Mouse (Mus musculus): ENCODE results near the gene Pitpnc1.
A peak's percentile ranks its signal among the peaks of the same experiment; 100 is the strongest.

Gene Pitpnc1

GRCm38 (mm10) chr11:107405606-107406333, 64.7 kb downstream of the Pitpnc1 start:
- DNase-seq (ENCODE audit: low spot score): no peak

GRCm38 (mm10) chr11:107403309-107403708, 67.2 kb downstream of the Pitpnc1 start:
- DNase-seq (ENCODE audit: low spot score): no peak

- no peak for DNase-seq (ENCODE audit: low spot score)
Measured at GRCm38 (mm10) chr11:107401839-107402590, 68.5 kb downstream of the Pitpnc1 start.

- DNase-seq (ENCODE audit: low spot score): no peak
Measured at GRCm38 (mm10) chr11:107400826-107401225, 69.7 kb downstream of the Pitpnc1 start.

GRCm38 (mm10) chr11:107400005-107400404, 70.5 kb downstream of the Pitpnc1 start:
- no peak for DNase-seq (ENCODE audit: low spot score)

GRCm38 (mm10) chr11:107397326-107397998, 73.0 kb downstream of the Pitpnc1 start:
- peak; percentile 84 for DNase-seq (ENCODE audit: low spot score)

- DNase-seq (ENCODE audit: low spot score): no peak
Measured at GRCm38 (mm10) chr11:107394245-107394644, 76.3 kb downstream of the Pitpnc1 start.

GRCm38 (mm10) chr11:107393828-107394165, 76.7 kb downstream of the Pitpnc1 start:
- no peak for DNase-seq (ENCODE audit: low spot score)

- DNase-seq (ENCODE audit: low spot score): no peak
Measured at GRCm38 (mm10) chr11:107393154-107393827, 77.2 kb downstream of the Pitpnc1 start.

GRCm38 (mm10) chr11:107390540-107390939, 80.0 kb downstream of the Pitpnc1 start:
- DNase-seq (ENCODE audit: low spot score): no peak

GRCm38 (mm10) chr11:107390001-107390400, 80.5 kb downstream of the Pitpnc1 start:
- DNase-seq (ENCODE audit: low spot score): no peak

- DNase-seq (ENCODE audit: low spot score): no peak
Measured at GRCm38 (mm10) chr11:107386481-107386880, 84.0 kb downstream of the Pitpnc1 start.

- no peak for DNase-seq (ENCODE audit: low spot score)
Measured at GRCm38 (mm10) chr11:107385306-107385705, 85.2 kb downstream of the Pitpnc1 start.

GRCm38 (mm10) chr11:107383985-107384384, 86.5 kb downstream of the Pitpnc1 start:
- DNase-seq (ENCODE audit: low spot score): no peak

GRCm38 (mm10) chr11:107379965-107380364, 90.5 kb downstream of the Pitpnc1 start:
- DNase-seq (ENCODE audit: low spot score): no peak

- no peak for DNase-seq (ENCODE audit: low spot score)
Measured at GRCm38 (mm10) chr11:107379089-107379845, 91.2 kb downstream of the Pitpnc1 start.

- DNase-seq (ENCODE audit: low spot score): no peak
Measured at GRCm38 (mm10) chr11:107377326-107377725, 93.2 kb downstream of the Pitpnc1 start.

- no peak for DNase-seq (ENCODE audit: low spot score)
Measured at GRCm38 (mm10) chr11:107376272-107376671, 94.2 kb downstream of the Pitpnc1 start.

- no peak for DNase-seq (ENCODE audit: low spot score)
Measured at GRCm38 (mm10) chr11:107375816-107376215, 94.7 kb downstream of the Pitpnc1 start.

GRCm38 (mm10) chr11:107373569-107373968, 96.9 kb downstream of the Pitpnc1 start:
- no peak for DNase-seq (ENCODE audit: low spot score)

GRCm38 (mm10) chr11:107373154-107373553, 97.3 kb downstream of the Pitpnc1 start:
- DNase-seq (ENCODE audit: low spot score): no peak

GRCm38 (mm10) chr11:107372688-107373087, 97.8 kb downstream of the Pitpnc1 start:
- DNase-seq (ENCODE audit: low spot score): no peak

Measured in c-Kit-positive CD71-positive TER-119-positive erythroid progenitor cells, embryonic 14.5 days (primary cell).